Mouse (Mus musculus) CD4-positive, CD25-positive, alpha-beta regulatory T cell (primary cell): ENCODE measurements around the gene Card19. TPM values are rescaled to one million over a fixed set of nuclear protein-coding genes. Genes with fewer than 3 reads are reported as not detected.

Experiments used
- polyA plus RNA-seq: library from polyadenylated mRNA; unstranded; fragments of 100-300 nt; shearing (Covaris generic); gene quantifications from one replicate; pipeline ENCODE4 v1.2.1, GENCODE M21; 2017

The Card19 gene
- polyA plus RNA-seq, result 55.7 TPM

GRCm38 (mm10) chr13:49215504-49216219, at the start of gene Card19:
TSS of gene Card19 (minus strand) at chr13:49216037.

GRCm38 (mm10) chr13:49248467-49248862, 32.6 kb upstream of the Card19 start, which contains the start of gene Susd3:
TSS of gene Susd3 (minus strand) at chr13:49248706.

GRCm38 (mm10) chr13:49187288-49188218, 28.3 kb downstream of the Card19 start, which contains the start of gene Ninj1:
TSS of gene Ninj1 (plus strand) at chr13:49187485.

Other genes with a start within 250 kb of the Card19 start
- gene Fam120a, start 248.0 kb downstream of the Card19 start, polyA plus RNA-seq, result 79.7 TPM
- gene Wnk2, start 68.0 kb downstream of the Card19 start, polyA plus RNA-seq, result 0.05 TPM
- gene Ninj1, start 28.6 kb downstream of the Card19 start, polyA plus RNA-seq, result 37.9 TPM
- gene Susd3, start 32.7 kb upstream of the Card19 start, polyA plus RNA-seq, result 36.0 TPM
- 20.2 TPM for gene Fgd3, start 104.3 kb upstream of the Card19 start, polyA plus RNA-seq
- 28.5 TPM for gene Bicd2, start 125.5 kb upstream of the Card19 start, polyA plus RNA-seq
- gene Ippk, start 205.2 kb upstream of the Card19 start, polyA plus RNA-seq, result 13.1 TPM